Mouse (Mus musculus): Measurements from ENCODE around the gene Mmp24.

DNA sequence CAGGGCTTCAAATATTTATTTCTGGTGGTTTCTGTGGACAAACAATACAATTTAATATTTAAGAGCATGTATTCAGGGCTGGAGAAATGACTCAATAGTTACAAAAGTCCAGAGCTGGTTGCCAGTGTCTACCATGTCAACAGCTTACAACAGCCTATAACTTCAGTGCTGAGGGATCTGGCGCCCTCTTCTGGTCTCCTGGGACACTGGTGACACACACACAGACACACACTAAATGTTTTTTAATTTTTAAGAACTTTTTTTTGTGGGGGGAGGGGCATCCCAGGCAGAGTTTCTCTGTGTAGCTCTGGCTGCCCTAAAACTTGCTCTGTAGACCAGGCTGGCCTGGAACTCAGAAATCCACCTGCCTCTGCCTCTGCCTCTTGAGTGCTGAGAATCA, 19.4 kb upstream of the Mmp24 start:
- TF ChIP-seq CTCF (IDR thresholded peaks at IDR 0.05; ENCODE audit: borderline replicate concordance, insufficient read depth, low read length) (peak; percentile 49; the same call in 1 of the 2 replicates), POLR2A (IDR thresholded peaks at IDR 0.05; ENCODE audit: low read depth, low read length) (no peak)
